Mouse (Mus musculus) kidney, postnatal 36 days (tissue): ENCODE measurements around the gene Rpl27a.

Experiments used
- DNase-seq, 2 experiments: peaks; one replicate each; pipeline ENCODE4 v3.0.0; 2021 to 2022; ENCODE audit warnings: mixed read lengths in 2 of 2

Rpl27a gene

GRCm38 (mm10) chr7:109518838-109519696 lies at the start of gene Rpl27a:
TSS of gene Rpl27a (plus strand) at chr7:109519147.
- peak; percentile 98 to 99 for DNase-seq

- no peak for DNase-seq
Measured at GRCm38 (mm10) chr7:109470700-109471099, 48.2 kb upstream of the Rpl27a start.

- DNase-seq = no peak
Measured at GRCm38 (mm10) chr7:109477926-109478325, 41.0 kb upstream of the Rpl27a start.

- DNase-seq = peak; percentile 2 to 30
Measured at GRCm38 (mm10) chr7:109480765-109481197, 38.2 kb upstream of the Rpl27a start.

- no peak for DNase-seq
Measured at GRCm38 (mm10) chr7:109484221-109484620, 34.7 kb upstream of the Rpl27a start.

- DNase-seq = no peak
Measured at GRCm38 (mm10) chr7:109492616-109493318, 26.2 kb upstream of the Rpl27a start.

GRCm38 (mm10) chr7:109493319-109494316 lies 25.3 kb upstream of the Rpl27a start:
- peak in 1 of 2 experiments; percentile 4 for DNase-seq

- no peak for DNase-seq
Measured at GRCm38 (mm10) chr7:109497507-109497906, 21.4 kb upstream of the Rpl27a start.

GRCm38 (mm10) chr7:109507119-109507518 lies 11.8 kb upstream of the Rpl27a start:
- DNase-seq = no peak

GRCm38 (mm10) chr7:109507572-109507971 lies 11.4 kb upstream of the Rpl27a start:
- DNase-seq = no peak

- DNase-seq = no peak
Measured at GRCm38 (mm10) chr7:109508034-109508433, 10.9 kb upstream of the Rpl27a start, which contains the start of gene Trim66. TSS of gene Trim66 (minus strand) at chr7:109508134.

GRCm38 (mm10) chr7:109510799-109511198 lies 8.1 kb upstream of the Rpl27a start:
- peak in 1 of 2 experiments; percentile 22 for DNase-seq

- no peak for DNase-seq
Measured at GRCm38 (mm10) chr7:109511838-109512237, 7.1 kb upstream of the Rpl27a start.

GRCm38 (mm10) chr7:109516500-109516899 lies 2.4 kb upstream of the Rpl27a start:
- DNase-seq = no peak

- peak in 1 of 2 experiments; percentile 14 for DNase-seq
Measured at GRCm38 (mm10) chr7:109518036-109518681, 788 bp upstream of the Rpl27a start.

- DNase-seq = peak in 1 of 2 experiments; percentile 12
Measured at GRCm38 (mm10) chr7:109519936-109520335, 989 bp downstream of the Rpl27a start.

GRCm38 (mm10) chr7:109522084-109522483 lies 3.1 kb downstream of the Rpl27a start:
- DNase-seq = no peak

- DNase-seq = no peak
Measured at GRCm38 (mm10) chr7:109523304-109523703, 4.4 kb downstream of the Rpl27a start.

- DNase-seq = no peak
Measured at GRCm38 (mm10) chr7:109523741-109524441, 4.9 kb downstream of the Rpl27a start.

GRCm38 (mm10) chr7:109524442-109524744 lies 5.4 kb downstream of the Rpl27a start:
- DNase-seq = no peak

- DNase-seq = no peak
Measured at GRCm38 (mm10) chr7:109524763-109525162, 5.8 kb downstream of the Rpl27a start.
